Mouse (Mus musculus): ENCODE results near the gene Fgfrl1.

GRCm38 (mm10) chr5:108718051-108718450, 25.9 kb downstream of the Fgfrl1 start:
- no peak for TF ChIP-seq CTCF (IDR thresholded peaks at IDR 0.05; ENCODE audit: low read depth)
- no peak for TF ChIP-seq EP300 (IDR thresholded peaks at IDR 0.05; ENCODE audit: low read depth)

All from heart, postnatal 0 days (tissue).